Mouse (Mus musculus) liver, embryonic 12.5 days (tissue): ENCODE data around the gene Arpp19. TPM values are rescaled to one million over a fixed set of nuclear protein-coding genes. Genes with fewer than 3 reads are reported as not detected.

Source experiments
- ATAC-seq: fragments of 200-750 bp; cut with Nextera tagmentation; 2 replicates; pipeline ENCODE4 v1.8.0; 2017; ENCODE audit warnings: moderate number of reproducible peaks, mild to moderate bottlenecking, moderate library complexity
- H3K27ac ChIP-seq: fragments of 300-500 bp; sonication (generic); 2 replicates; pipeline ENCODE4 v1.5.1; 2016; ENCODE audit warnings: mild to moderate bottlenecking
- H3K27me3 ChIP-seq: fragments of 300-500 bp; sonication (generic); replicated peaks from 2 replicates; pipeline ENCODE4 v1.6.1; 2016; ENCODE audit warnings: mild to moderate bottlenecking, moderate library complexity
- H3K36me3 ChIP-seq: fragments of 300-500 bp; sonication (generic); 2 replicates; pipeline ENCODE4 v1.6.1; 2016; ENCODE audit warnings: mild to moderate bottlenecking, moderate library complexity
- H3K4me1 ChIP-seq: fragments of 300-500 bp; sonication (generic); 2 replicates; pipeline ENCODE4 v1.6.1; 2016
- H3K4me2 ChIP-seq: fragments of 300-500 bp; sonication (generic); 2 replicates; pipeline ENCODE4 v1.6.1; 2016; ENCODE audit warnings: mild to moderate bottlenecking, moderate library complexity
- H3K4me3 ChIP-seq: fragments of 300-500 bp; sonication (generic); 2 replicates; pipeline ENCODE4 v1.5.1; 2016; ENCODE audit warnings: mild to moderate bottlenecking, moderate library complexity
- H3K9ac ChIP-seq: fragments of 300-500 bp; sonication (generic); 2 replicates; pipeline ENCODE4 v1.6.1; 2016; ENCODE audit warnings: mild to moderate bottlenecking, moderate library complexity
- H3K9me3 ChIP-seq: fragments of 300-500 bp; sonication (generic); replicated peaks from 2 replicates; pipeline ENCODE4 v1.6.1; 2016; ENCODE audit warnings: mild to moderate bottlenecking, moderate library complexity
- WGBS: fragments of 180-500 bp; shearing (Covaris S2); methylation state at CpG from one replicate; pipeline ENCODE4 v1.1.7; 2016; ENCODE audit not compliant: insufficient replicate concordance; 5-methylcytosine and 5-hydroxymethylcytosine counted together
- polyA plus RNA-seq: library from polyadenylated mRNA; unstranded; fragments of >200 nt; fragmentation: Nextera tagmentation; extraction: Ambion mirVana; gene quantifications from 2 replicates; pipeline ENCODE4 v1.2.1, GENCODE M21; 2016

Gene Arpp19
- polyA plus RNA-seq, 1 experiment from 2014 or later = 236 TPM

- ATAC-seq = no peak
- H3K27ac ChIP-seq = no peak overlapping the region
- no peak overlapping the region for H3K9ac ChIP-seq
- peaks cover 37% of the 10 kb centered on the region for H3K4me1 ChIP-seq
- H3K9me3 ChIP-seq = no peaks in the 10 kb centered on the region
- 73% methylated on average over 2 of the region's 2 CpGs for WGBS
- no peak overlapping the region for H3K4me2 ChIP-seq
- peaks cover 48% of the 10 kb centered on the region for H3K36me3 ChIP-seq
- no peak overlapping the region for H3K4me3 ChIP-seq
- H3K27me3 ChIP-seq = no peaks in the 10 kb centered on the region
Observed at GRCm38 (mm10) chr9:75041840-75042525, 4.6 kb downstream of the Arpp19 start.

GRCm38 (mm10) chr9:75043191-75043590, 5.8 kb downstream of the Arpp19 start:
- Histone ChIP-seq H3K9ac (no peak overlapping the region), H3K27ac (no peak overlapping the region), H3K27me3 (no peaks in the 10 kb centered on the region), H3K4me1 (peaks cover 31% of the 10 kb centered on the region), H3K4me3 (no peak overlapping the region), H3K9me3 (no peaks in the 10 kb centered on the region), H3K4me2 (no peak overlapping the region), H3K36me3 (peaks cover 53% of the 10 kb centered on the region)
- 76% methylated on average over 2 of the region's 2 CpGs for WGBS
- ATAC-seq = no peak

- H3K4me1 ChIP-seq = peaks cover 10% of the 10 kb centered on the region; the same call in 1 of the 2 replicates
- H3K4me3 ChIP-seq = no peak overlapping the region
- no peak for ATAC-seq
- H3K36me3 ChIP-seq = peaks cover 40% of the 10 kb centered on the region
- H3K9ac ChIP-seq = no peak overlapping the region
- no peaks in the 10 kb centered on the region for H3K27me3 ChIP-seq
- H3K27ac ChIP-seq = no peak overlapping the region
- no peak overlapping the region for H3K4me2 ChIP-seq
- no peaks in the 10 kb centered on the region for H3K9me3 ChIP-seq
Observed at GRCm38 (mm10) chr9:75047079-75047478, 9.7 kb downstream of the Arpp19 start.

- peaks cover 30% of the 10 kb centered on the region for H3K36me3 ChIP-seq
- no peak overlapping the region for H3K27ac ChIP-seq
- H3K9ac ChIP-seq = no peak overlapping the region
- no peaks in the 10 kb centered on the region for H3K27me3 ChIP-seq
- peaks cover 10% of the 10 kb centered on the region; the same call in 1 of the 2 replicates for H3K4me1 ChIP-seq
- H3K4me3 ChIP-seq = no peak overlapping the region
- no peak for ATAC-seq
- 64% methylated on average over 3 of the region's 3 CpGs for WGBS
- no peaks in the 10 kb centered on the region for H3K9me3 ChIP-seq
- no peak overlapping the region for H3K4me2 ChIP-seq
Observed at GRCm38 (mm10) chr9:75049100-75049499, 11.7 kb downstream of the Arpp19 start.

- H3K27me3 ChIP-seq = no peaks in the 10 kb centered on the region
- no peaks in the 10 kb centered on the region for H3K9me3 ChIP-seq
- H3K4me2 ChIP-seq = no peak overlapping the region
- H3K9ac ChIP-seq = no peak overlapping the region
- peaks cover 33% of the 10 kb centered on the region for H3K36me3 ChIP-seq
- WGBS = 30% methylated on average over 3 of the region's 3 CpGs
- no peak for ATAC-seq
- no peak overlapping the region for H3K27ac ChIP-seq
- H3K4me1 ChIP-seq = peaks cover 5% of the 10 kb centered on the region; the same call in 1 of the 2 replicates
- no peak overlapping the region for H3K4me3 ChIP-seq
Observed at GRCm38 (mm10) chr9:75050003-75050402, 12.6 kb downstream of the Arpp19 start.

- WGBS = 76% methylated on average over 4 of the region's 4 CpGs
- no peak overlapping the region for H3K9ac ChIP-seq
Observed at GRCm38 (mm10) chr9:75051841-75052240, 14.4 kb downstream of the Arpp19 start.

GRCm38 (mm10) chr9:75055046-75055445, 17.6 kb downstream of the Arpp19 start:
- Histone ChIP-seq H3K27me3 (no peaks in the 10 kb centered on the region), H3K27ac (no peak overlapping the region), H3K4me1 (no peaks in the 10 kb centered on the region), H3K4me2 (no peak overlapping the region), H3K9ac (no peak overlapping the region), H3K36me3 (peaks cover 52% of the 10 kb centered on the region), H3K9me3 (no peaks in the 10 kb centered on the region), H3K4me3 (no peak overlapping the region)
- WGBS = 83% methylated on average over 5 of the region's 5 CpGs
- no peak for ATAC-seq

More at GRCm38 (mm10) chr9:75051841-75052240, 14.4 kb downstream of the Arpp19 start:
- no peaks in the 10 kb centered on the region for H3K9me3 ChIP-seq
- ATAC-seq = no peak
- no peaks in the 10 kb centered on the region for H3K27me3 ChIP-seq
- peaks cover 29% of the 10 kb centered on the region for H3K36me3 ChIP-seq
- H3K4me2 ChIP-seq = no peak overlapping the region
- H3K27ac ChIP-seq = no peak overlapping the region
- no peaks in the 10 kb centered on the region for H3K4me1 ChIP-seq
- no peak overlapping the region for H3K4me3 ChIP-seq

GRCm38 (mm10) chr9:75064678-75065331, 27.4 kb downstream of the Arpp19 start:
- no peak for ATAC-seq
- H3K4me1 ChIP-seq = no peaks in the 10 kb centered on the region
- 67% methylated on average over 9 of the region's 9 CpGs for WGBS
- H3K4me2 ChIP-seq = no peak overlapping the region
- H3K27me3 ChIP-seq = peaks cover 6% of the 10 kb centered on the region
- H3K4me3 ChIP-seq = no peak overlapping the region
- peaks cover 4% of the 10 kb centered on the region for H3K36me3 ChIP-seq
- H3K9me3 ChIP-seq = no peaks in the 10 kb centered on the region
- no peak overlapping the region for H3K9ac ChIP-seq
- H3K27ac ChIP-seq = no peak overlapping the region

- peak within 1 kb of the TSS; percentile 62 for H3K27ac ChIP-seq
- no peak for ATAC-seq
- WGBS = 22% methylated on average over 23 of the region's 23 CpGs
Observed at GRCm38 (mm10) chr9:75070457-75071028, 33.1 kb downstream of the Arpp19 start, which contains the start of gene Myo5a. Gene Myo5a (plus strand): TSS chr9:75071015.

GRCm38 (mm10) chr9:75071029-75071705, 33.8 kb downstream of the Arpp19 start:
- Histone ChIP-seq H3K36me3 (no peaks in the 10 kb centered on the region), H3K27me3 (peaks cover 38% of the 10 kb centered on the region), H3K4me1 (peaks cover 20% of the 10 kb centered on the region), H3K9me3 (no peaks in the 10 kb centered on the region), H3K4me2 (peak overlapping the region; percentile 95), H3K27ac (peak overlapping the region; percentile 62), H3K9ac (peak overlapping the region; percentile 74), H3K4me3 (peak overlapping the region; percentile 67)
- ATAC-seq = peak; percentile 99
- WGBS = under 1% methylated on average over 69 of the region's 92 CpGs

More at GRCm38 (mm10) chr9:75070457-75071028, 33.1 kb downstream of the Arpp19 start, which contains the start of gene Myo5a:
- H3K4me3 ChIP-seq = peak within 1 kb of the TSS; percentile 67
- H3K36me3 ChIP-seq = no peaks in the 10 kb centered on the region
- no peaks in the 10 kb centered on the region for H3K9me3 ChIP-seq
- H3K9ac ChIP-seq = peak within 1 kb of the TSS; percentile 74
- H3K4me2 ChIP-seq = peak within 1 kb of the TSS; percentile 95
- peaks cover 20% of the 10 kb centered on the region for H3K4me1 ChIP-seq
- H3K27me3 ChIP-seq = peaks cover 38% of the 10 kb centered on the region

GRCm38 (mm10) chr9:75071706-75072192, 34.3 kb downstream of the Arpp19 start:
- peak overlapping the region; percentile 74 for H3K9ac ChIP-seq
- no peaks in the 10 kb centered on the region for H3K36me3 ChIP-seq
- no peak for ATAC-seq
- WGBS = under 1% methylated on average over 29 of the region's 29 CpGs
- peak overlapping the region; percentile 95 for H3K4me2 ChIP-seq
- no peaks in the 10 kb centered on the region for H3K9me3 ChIP-seq
- peak overlapping the region; percentile 62; the same call in 1 of the 2 replicates for H3K27ac ChIP-seq
- peaks cover 38% of the 10 kb centered on the region for H3K27me3 ChIP-seq
- H3K4me3 ChIP-seq = peak overlapping the region; percentile 67
- peaks cover 20% of the 10 kb centered on the region for H3K4me1 ChIP-seq
